Mouse (Mus musculus): ENCODE results near the gene Bco1. TPM values are rescaled to one million over a fixed set of nuclear protein-coding genes. Genes with fewer than 3 reads are reported as not detected.

The Bco1 gene
- polyA plus RNA-seq, 1 experiment from 2014 or later = 0.16 TPM

GRCm38 (mm10) chr8:117085521-117085920 is 10.1 kb upstream of the Bco1 start:
- no peaks in the 10 kb centered on the region for H3K36me3 ChIP-seq (ENCODE audit: insufficient read depth, low read length)
- DNase-seq (ENCODE audit: low spot score) = peak; percentile 25
- H3K4me3 ChIP-seq (replicated peaks; ENCODE audit: low read depth, low read length) = no peak overlapping the region
- ATAC-seq (replicated peaks; ENCODE audit: low FRiP score, low read depth) = no peak
- no peak for TF ChIP-seq CTCF (IDR thresholded peaks at IDR 0.05; ENCODE audit: low read depth)
- 48% methylated on average over 8 of the region's 8 CpGs for WGBS
- H3K9ac ChIP-seq (ENCODE audit: low read depth, low read length) = no peak overlapping the region
- no peak overlapping the region for H3K27ac ChIP-seq
- no peaks in the 10 kb centered on the region for H3K9me3 ChIP-seq (replicated peaks; ENCODE audit: low read length)
- no peak overlapping the region for H3K4me2 ChIP-seq (ENCODE audit: low read length)
- H3K4me1 ChIP-seq (replicated peaks; ENCODE audit: insufficient read depth, low read length) = no peaks in the 10 kb centered on the region
- H3K27me3 ChIP-seq (ENCODE audit: insufficient read depth, low read length) = no peaks in the 10 kb centered on the region

- DNase-seq (ENCODE audit: low spot score) (no peak), ATAC-seq (replicated peaks; ENCODE audit: low FRiP score, low read depth) (no peak)
- Histone ChIP-seq H3K9me3 (replicated peaks; ENCODE audit: low read length) (no peaks in the 10 kb centered on the region), H3K4me1 (replicated peaks; ENCODE audit: insufficient read depth, low read length) (no peaks in the 10 kb centered on the region), H3K36me3 (ENCODE audit: insufficient read depth, low read length) (no peaks in the 10 kb centered on the region), H3K9ac (ENCODE audit: low read depth, low read length) (no peak overlapping the region), H3K27ac (no peak overlapping the region), H3K27me3 (ENCODE audit: insufficient read depth, low read length) (no peaks in the 10 kb centered on the region), H3K4me2 (ENCODE audit: low read length) (no peak overlapping the region), H3K4me3 (replicated peaks; ENCODE audit: low read depth, low read length) (no peak overlapping the region)
- TF ChIP-seq CTCF (IDR thresholded peaks at IDR 0.05; ENCODE audit: low read depth) = no peak
These were observed 8.6 kb upstream of the Bco1 start for GRCm38 (mm10) chr8:117087036-117087435.

- no peaks in the 10 kb centered on the region for H3K36me3 ChIP-seq (ENCODE audit: insufficient read depth, low read length)
- H3K9ac ChIP-seq (ENCODE audit: low read depth, low read length) = no peak overlapping the region
- H3K4me1 ChIP-seq (replicated peaks; ENCODE audit: insufficient read depth, low read length) = no peaks in the 10 kb centered on the region
- H3K4me3 ChIP-seq (replicated peaks; ENCODE audit: low read depth, low read length) = no peak overlapping the region
- H3K4me2 ChIP-seq (ENCODE audit: low read length) = no peak overlapping the region
- no peak for DNase-seq (ENCODE audit: low spot score)
- no peaks in the 10 kb centered on the region for H3K27me3 ChIP-seq (ENCODE audit: insufficient read depth, low read length)
- no peak overlapping the region for H3K27ac ChIP-seq
- TF ChIP-seq CTCF (IDR thresholded peaks at IDR 0.05; ENCODE audit: low read depth) = no peak
- no peak for ATAC-seq (replicated peaks; ENCODE audit: low FRiP score, low read depth)
- H3K9me3 ChIP-seq (replicated peaks; ENCODE audit: low read length) = no peaks in the 10 kb centered on the region
- WGBS = 88% methylated on average over 4 of the region's 4 CpGs
These were observed 5.9 kb upstream of the Bco1 start for GRCm38 (mm10) chr8:117089802-117090201.

- Histone ChIP-seq H3K27ac (no peak overlapping the region), H3K36me3 (ENCODE audit: insufficient read depth, low read length) (no peaks in the 10 kb centered on the region), H3K9ac (ENCODE audit: low read depth, low read length) (no peak overlapping the region), H3K4me3 (replicated peaks; ENCODE audit: low read depth, low read length) (no peak overlapping the region), H3K9me3 (replicated peaks; ENCODE audit: low read length) (no peaks in the 10 kb centered on the region), H3K4me2 (ENCODE audit: low read length) (no peak overlapping the region), H3K4me1 (replicated peaks; ENCODE audit: insufficient read depth, low read length) (0 out of 2 replicates have a peak, but pooled peaks cover 4% of the 10 kb centered on the region), H3K27me3 (ENCODE audit: insufficient read depth, low read length) (no peaks in the 10 kb centered on the region)
- no peak for ATAC-seq (replicated peaks; ENCODE audit: low FRiP score, low read depth)
- WGBS = 55% methylated on average over 5 of the region's 5 CpGs
- no peak for DNase-seq (ENCODE audit: low spot score)
- TF ChIP-seq CTCF (IDR thresholded peaks at IDR 0.05; ENCODE audit: low read depth) = no peak
These were observed 1.6 kb upstream of the Bco1 start for GRCm38 (mm10) chr8:117094053-117094452.

GRCm38 (mm10) chr8:117097051-117097563 is 1.5 kb downstream of the Bco1 start:
- H3K9ac ChIP-seq (ENCODE audit: low read depth, low read length) = no peak overlapping the region
- no peak for DNase-seq (ENCODE audit: low spot score)
- no peaks in the 10 kb centered on the region for H3K9me3 ChIP-seq (replicated peaks; ENCODE audit: low read length)
- no peak overlapping the region for H3K27ac ChIP-seq
- H3K4me3 ChIP-seq (replicated peaks; ENCODE audit: low read depth, low read length) = no peak overlapping the region
- no peak for TF ChIP-seq CTCF (IDR thresholded peaks at IDR 0.05; ENCODE audit: low read depth)
- no peaks in the 10 kb centered on the region for H3K36me3 ChIP-seq (ENCODE audit: insufficient read depth, low read length)
- H3K4me2 ChIP-seq (ENCODE audit: low read length) = peak overlapping the region; percentile 15; the same call in 1 of the 2 replicates
- no peaks in the 10 kb centered on the region for H3K27me3 ChIP-seq (ENCODE audit: insufficient read depth, low read length)
- ATAC-seq (replicated peaks; ENCODE audit: low FRiP score, low read depth) = no peak
- 63% methylated on average over 10 of the region's 10 CpGs for WGBS
- 0 out of 2 replicates have a peak, but pooled peaks cover 4% of the 10 kb centered on the region for H3K4me1 ChIP-seq (replicated peaks; ENCODE audit: insufficient read depth, low read length)

- Histone ChIP-seq H3K4me1 (replicated peaks; ENCODE audit: insufficient read depth, low read length) (0 out of 2 replicates have a peak, but pooled peaks cover 4% of the 10 kb centered on the region), H3K9me3 (replicated peaks; ENCODE audit: low read length) (no peaks in the 10 kb centered on the region), H3K9ac (ENCODE audit: low read depth, low read length) (no peak overlapping the region), H3K36me3 (ENCODE audit: insufficient read depth, low read length) (no peaks in the 10 kb centered on the region), H3K4me3 (replicated peaks; ENCODE audit: low read depth, low read length) (no peak overlapping the region), H3K27ac (no peak overlapping the region), H3K4me2 (ENCODE audit: low read length) (peak overlapping the region; percentile 15; the same call in 1 of the 2 replicates), H3K27me3 (ENCODE audit: insufficient read depth, low read length) (no peaks in the 10 kb centered on the region)
- 39% methylated on average over 11 of the region's 11 CpGs for WGBS
- no peak for ATAC-seq (replicated peaks; ENCODE audit: low FRiP score, low read depth)
- peak; percentile 56 for DNase-seq (ENCODE audit: low spot score)
- TF ChIP-seq CTCF (IDR thresholded peaks at IDR 0.05; ENCODE audit: low read depth) = no peak
These were observed 2.0 kb downstream of the Bco1 start for GRCm38 (mm10) chr8:117097564-117098191.

Measured in kidney, postnatal 0 days (tissue).